Mouse (Mus musculus): ENCODE data around the gene Zg16. TPM values are rescaled to one million over a fixed set of nuclear protein-coding genes. Genes with fewer than 3 reads are reported as not detected.

Gene Zg16
- polyA plus RNA-seq, 1 experiment = not detected

- Histone ChIP-seq H3K4me3 (no peak overlapping the region), H3K4me2 (ENCODE audit: low read depth) (no peak overlapping the region), H3K27me3 (ENCODE audit: control insufficient read depth, insufficient read depth, insufficient read length) (peaks cover 6% of the 10 kb centered on the region), H3ac (ENCODE audit: control insufficient read depth, insufficient read length) (no peak overlapping the region), H3K79me2 (ENCODE audit: control insufficient read depth, insufficient read depth) (no peaks in the 10 kb centered on the region), H3K36me3 (ENCODE audit: control insufficient read depth, insufficient read depth) (no peaks in the 10 kb centered on the region)
- TF ChIP-seq REST (IDR thresholded peaks at IDR 0.05; ENCODE audit: insufficient read depth, insufficient read length) (no peak), MYOG (IDR thresholded peaks at IDR 0.05; ENCODE audit: control insufficient read depth in 1 of 3, insufficient read depth in 1 of 3, insufficient read length in 2 of 3, low read depth in 2 of 3) (no peak), POLR2A (IDR thresholded peaks at IDR 0.05; ENCODE audit: insufficient read length, low read depth) (no peak), SRF (IDR thresholded peaks at IDR 0.05; ENCODE audit: control insufficient read depth, insufficient read length, low read depth) (no peak), POLR2AphosphoS2 (IDR thresholded peaks at IDR 0.05; ENCODE audit: insufficient read length, low read depth) (no peak), TCF12 (IDR thresholded peaks at IDR 0.05; ENCODE audit: insufficient read depth, poor library complexity, severe bottlenecking) (no peak), E2F4 (IDR thresholded peaks at IDR 0.05; ENCODE audit: insufficient read depth) (no peak), MAX (IDR thresholded peaks at IDR 0.05; ENCODE audit: low read depth) (no peak), USF1 (IDR thresholded peaks at IDR 0.05; ENCODE audit: low read depth) (no peak), MYOD1 (IDR thresholded peaks at IDR 0.05; ENCODE audit: control insufficient read depth in 1 of 3, insufficient read length in 2 of 3, low read depth in 2 of 3) (no peak), TCF3 (IDR thresholded peaks at IDR 0.05; ENCODE audit: insufficient read length, low read depth) (no peak), CEBPB (IDR thresholded peaks at IDR 0.05; ENCODE audit: insufficient read depth, poor library complexity, severe bottlenecking) (no peak)
Measured at GRCm38 (mm10) chr7:127103960-127104359, 16.8 kb upstream of the Zg16 start.

- TF ChIP-seq E2F4 (IDR thresholded peaks at IDR 0.05; ENCODE audit: insufficient read depth) (no peak), MYOG (IDR thresholded peaks at IDR 0.05; ENCODE audit: control insufficient read depth in 1 of 3, insufficient read depth in 1 of 3, insufficient read length in 2 of 3, low read depth in 2 of 3) (no peak), MAX (IDR thresholded peaks at IDR 0.05; ENCODE audit: low read depth) (no peak), TCF12 (IDR thresholded peaks at IDR 0.05; ENCODE audit: insufficient read depth, poor library complexity, severe bottlenecking) (no peak)
- H3K79me2 ChIP-seq (ENCODE audit: control insufficient read depth, insufficient read depth) = no peaks in the 10 kb centered on the region
Measured at GRCm38 (mm10) chr7:127102148-127102547, 15.0 kb upstream of the Zg16 start.

DNA sequence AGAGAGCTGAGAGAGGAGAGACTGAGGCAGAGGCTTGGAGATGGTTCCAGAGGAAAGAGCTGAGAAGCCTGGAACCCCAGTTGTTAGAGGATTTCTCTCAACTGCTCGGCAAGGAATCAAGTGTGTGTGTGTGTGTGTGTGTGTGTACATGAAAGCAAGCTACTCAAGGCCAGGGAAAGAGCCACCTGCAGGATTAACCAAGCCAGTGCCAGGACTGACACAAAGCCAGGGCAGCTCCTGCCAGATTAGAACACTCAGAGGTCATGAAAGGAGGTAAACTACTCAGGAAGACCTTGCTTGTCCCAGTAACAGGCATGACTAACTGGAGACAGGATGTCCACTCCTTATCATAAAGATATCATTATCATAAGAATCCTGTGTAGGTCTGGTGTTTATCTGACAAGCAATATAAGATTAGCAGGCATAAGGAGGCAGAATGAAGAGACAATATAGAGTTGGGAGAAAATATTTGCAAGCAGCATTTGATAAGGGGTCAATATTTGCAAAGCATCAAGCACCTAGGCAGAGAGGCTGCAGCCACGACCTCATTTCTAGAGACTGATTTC, 14.4 kb upstream of the Zg16 start:
- H3ac ChIP-seq (ENCODE audit: control insufficient read depth, insufficient read length) = no peak overlapping the region
- TF ChIP-seq USF1 (IDR thresholded peaks at IDR 0.05; ENCODE audit: low read depth) (no peak), E2F4 (IDR thresholded peaks at IDR 0.05; ENCODE audit: insufficient read depth) (no peak), TCF12 (IDR thresholded peaks at IDR 0.05; ENCODE audit: insufficient read depth, poor library complexity, severe bottlenecking) (no peak)
- no peaks in the 10 kb centered on the region for H3K36me3 ChIP-seq (ENCODE audit: control insufficient read depth, insufficient read depth)
- H3K79me2 ChIP-seq (ENCODE audit: control insufficient read depth, insufficient read depth) = no peaks in the 10 kb centered on the region
- no peak overlapping the region for H3K4me3 ChIP-seq
- H3K27me3 ChIP-seq (ENCODE audit: control insufficient read depth, insufficient read depth, insufficient read length) = no peaks in the 10 kb centered on the region
- H3K4me2 ChIP-seq (ENCODE audit: low read depth) = no peak overlapping the region

More at GRCm38 (mm10) chr7:127102148-127102547, 15.0 kb upstream of the Zg16 start:
- Histone ChIP-seq H3ac (ENCODE audit: control insufficient read depth, insufficient read length) (no peak overlapping the region), H3K36me3 (ENCODE audit: control insufficient read depth, insufficient read depth) (no peaks in the 10 kb centered on the region), H3K4me2 (ENCODE audit: low read depth) (no peak overlapping the region), H3K4me3 (no peak overlapping the region), H3K27me3 (ENCODE audit: control insufficient read depth, insufficient read depth, insufficient read length) (no peaks in the 10 kb centered on the region)

DNA sequence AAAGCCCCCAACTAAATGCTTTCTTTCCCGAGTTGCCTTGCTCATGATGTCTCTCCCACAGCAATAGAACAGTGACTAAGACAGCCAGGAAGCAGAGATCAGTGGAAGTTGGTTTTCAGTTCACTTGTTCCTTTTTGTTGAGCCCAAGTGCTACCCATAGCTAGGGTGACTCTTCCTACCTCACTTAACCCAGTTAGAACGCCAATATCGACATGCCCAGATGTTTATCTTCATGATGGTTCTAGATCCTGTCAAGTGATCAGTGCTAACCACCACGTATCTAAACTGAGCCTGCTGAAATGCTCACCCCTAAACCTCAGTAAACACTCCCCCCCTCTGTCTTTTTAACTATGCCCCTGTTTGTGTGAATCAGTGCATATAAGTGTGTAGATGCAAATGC, 12.4 kb upstream of the Zg16 start:
- TF ChIP-seq E2F4 (IDR thresholded peaks at IDR 0.05; ENCODE audit: insufficient read depth) = no peak
- no peak for TF ChIP-seq TCF3 (IDR thresholded peaks at IDR 0.05; ENCODE audit: insufficient read length, low read depth)
- TF ChIP-seq USF1 (IDR thresholded peaks at IDR 0.05; ENCODE audit: low read depth) = no peak
- no peak for TF ChIP-seq SRF (IDR thresholded peaks at IDR 0.05; ENCODE audit: control insufficient read depth, insufficient read length, low read depth)
- no peak for TF ChIP-seq MYOD1 (IDR thresholded peaks at IDR 0.05; ENCODE audit: control insufficient read depth in 1 of 3, insufficient read length in 2 of 3, low read depth in 2 of 3)
- no peak for TF ChIP-seq CEBPB (IDR thresholded peaks at IDR 0.05; ENCODE audit: insufficient read depth, poor library complexity, severe bottlenecking)
- no peak for TF ChIP-seq TCF12 (IDR thresholded peaks at IDR 0.05; ENCODE audit: insufficient read depth, poor library complexity, severe bottlenecking)
- no peak for TF ChIP-seq POLR2A (IDR thresholded peaks at IDR 0.05; ENCODE audit: insufficient read length, low read depth)
- no peak for TF ChIP-seq POLR2AphosphoS2 (IDR thresholded peaks at IDR 0.05; ENCODE audit: insufficient read length, low read depth)
- no peak for TF ChIP-seq REST (IDR thresholded peaks at IDR 0.05; ENCODE audit: insufficient read depth, insufficient read length)
- TF ChIP-seq MAX (IDR thresholded peaks at IDR 0.05; ENCODE audit: low read depth) = no peak
- TF ChIP-seq MYOG (IDR thresholded peaks at IDR 0.05; ENCODE audit: control insufficient read depth in 1 of 3, insufficient read depth in 1 of 3, insufficient read length in 2 of 3, low read depth in 2 of 3) = no peak
- H3K4me3 ChIP-seq = no peak overlapping the region
- no peak overlapping the region for H3ac ChIP-seq (ENCODE audit: control insufficient read depth, insufficient read length)
- no peaks in the 10 kb centered on the region for H3K27me3 ChIP-seq (ENCODE audit: control insufficient read depth, insufficient read depth, insufficient read length)
- no peaks in the 10 kb centered on the region for H3K79me2 ChIP-seq (ENCODE audit: control insufficient read depth, insufficient read depth)
- no peak overlapping the region for H3K4me2 ChIP-seq (ENCODE audit: low read depth)
- H3K36me3 ChIP-seq (ENCODE audit: control insufficient read depth, insufficient read depth) = no peaks in the 10 kb centered on the region

DNA sequence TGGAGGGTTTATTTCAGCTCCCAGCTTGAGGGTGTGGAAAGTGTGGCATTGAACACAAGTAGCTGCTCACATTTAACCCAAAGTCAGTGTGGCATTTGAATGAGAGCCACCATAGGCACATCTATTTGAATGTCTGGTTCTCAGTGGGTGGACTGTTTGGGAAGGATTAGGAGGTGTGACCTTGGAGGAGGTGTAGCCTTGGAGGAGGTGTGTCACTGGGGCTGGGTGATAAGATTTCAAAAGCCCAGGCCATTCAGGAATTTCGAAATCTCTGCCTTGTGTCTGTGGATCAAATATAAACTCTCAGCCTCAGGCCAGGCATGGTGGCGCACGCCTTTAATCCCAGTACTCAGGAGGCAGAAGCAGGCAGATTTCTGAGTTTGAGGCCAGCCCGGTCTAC, 11.8 kb upstream of the Zg16 start:
- H3K4me3 ChIP-seq = no peak overlapping the region
- TF ChIP-seq SRF (IDR thresholded peaks at IDR 0.05; ENCODE audit: control insufficient read depth, insufficient read length, low read depth) (no peak), MYOD1 (IDR thresholded peaks at IDR 0.05; ENCODE audit: control insufficient read depth in 1 of 3, insufficient read length in 2 of 3, low read depth in 2 of 3) (no peak)

More for the DNA sequence above, 11.8 kb upstream of the Zg16 start:
- no peaks in the 10 kb centered on the region for H3K27me3 ChIP-seq (ENCODE audit: control insufficient read depth, insufficient read depth, insufficient read length)
- no peaks in the 10 kb centered on the region for H3K36me3 ChIP-seq (ENCODE audit: control insufficient read depth, insufficient read depth)
- H3K4me2 ChIP-seq (ENCODE audit: low read depth) = no peak overlapping the region
- no peak overlapping the region for H3ac ChIP-seq (ENCODE audit: control insufficient read depth, insufficient read length)
- H3K79me2 ChIP-seq (ENCODE audit: control insufficient read depth, insufficient read depth) = no peaks in the 10 kb centered on the region
